Mouse (Mus musculus) left cerebral cortex, postnatal 10 days (tissue): ENCODE results near the gene Krt71. TPM values are rescaled to one million over a fixed set of nuclear protein-coding genes. Genes with fewer than 3 reads are reported as not detected.

Experiments used
- DNase-seq, 2 experiments: peaks; one replicate each; pipeline ENCODE4 v3.0.0; 2021 to 2022; ENCODE audit warnings: low spot score in 2 of 2, mixed read lengths in 1 of 2; ENCODE audit errors: extremely low spot score in 1 of 2
- intact Hi-C: fragments of 180-260 bp; cut with DNase I; formaldehyde crosslinking; loops from one replicate; pipeline ENCODE4 v1.15.1; 2025
- total RNA-seq, 2 experiments: library from RNA; stranded (reverse); gene quantifications; 2 replicates each; pipeline ENCODE4 v1.2.3; 2021

Gene Krt71
- not detected for total RNA-seq

DNA sequence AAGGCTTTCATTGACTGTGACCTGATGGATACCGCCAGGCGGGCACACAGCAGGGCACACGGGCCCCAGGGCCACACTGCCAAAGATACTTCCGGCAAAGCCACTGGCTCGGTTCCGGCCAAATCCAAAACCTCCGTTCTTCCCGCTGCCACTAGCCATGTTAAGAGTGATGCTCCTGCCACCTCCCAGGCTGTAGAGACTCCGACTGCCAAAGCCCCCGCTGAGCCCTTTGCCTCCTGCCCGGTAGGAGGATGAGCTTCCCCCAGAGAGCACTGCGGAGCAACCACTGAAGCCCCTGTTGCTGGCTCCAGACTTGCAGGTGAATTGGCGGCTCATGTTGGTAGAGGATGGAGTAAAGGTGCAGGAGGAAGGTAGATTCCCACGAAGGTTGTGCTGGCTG, at the start of gene Krt71:
Krt71 (minus strand) TSS at position 399 of the 400 bp plus-strand sequence.
- DNase-seq, result no peak
- intact Hi-C loops, result no loop called here

DNA sequence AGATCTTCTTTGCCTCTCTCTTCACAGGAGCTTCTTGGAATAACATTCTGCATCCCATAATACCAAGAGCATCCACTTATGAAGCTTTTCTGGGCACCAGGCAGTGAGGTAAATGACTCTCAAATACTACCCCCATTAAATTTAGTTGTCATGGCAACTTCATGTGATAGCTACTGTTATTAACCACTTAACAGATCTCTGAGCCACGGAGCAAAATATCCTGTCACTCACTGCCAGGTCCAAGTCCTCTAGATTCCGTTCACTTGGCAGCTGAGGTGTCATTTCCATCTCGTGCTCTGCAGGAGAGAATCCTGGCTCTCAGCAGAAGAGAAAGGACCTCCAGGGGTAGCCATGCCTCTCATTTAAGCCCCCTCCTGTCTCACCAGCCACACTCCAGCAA, 48.0 kb upstream of the Krt71 start:
- no peak for DNase-seq
- intact Hi-C loops, result no loop called here

DNA sequence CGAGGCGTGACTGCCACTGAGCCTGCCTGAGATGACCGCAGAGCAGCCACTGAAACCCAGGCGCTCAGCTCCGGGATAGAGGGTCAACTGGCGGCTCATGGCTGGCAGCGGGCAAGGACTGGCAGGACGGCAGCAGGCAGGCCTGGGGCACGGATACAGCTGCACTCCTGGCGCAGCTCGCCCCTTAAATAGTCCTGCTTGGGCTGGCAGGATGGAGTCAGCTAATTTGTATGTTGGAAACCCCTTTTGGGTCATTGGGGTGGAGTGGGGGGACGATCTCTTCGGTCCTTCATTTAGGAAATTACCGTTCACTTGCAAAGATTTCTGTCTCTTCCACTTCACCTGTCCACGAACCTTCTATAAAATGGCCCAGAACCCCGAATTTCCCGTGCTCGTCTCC, 43.5 kb upstream of the Krt71 start, which contains the start of gene Krt72:
Krt72 (minus strand) TSS at position 101 of the 400 bp plus-strand sequence.
- no peak for DNase-seq
- intact Hi-C loops, result no loop called here

DNA sequence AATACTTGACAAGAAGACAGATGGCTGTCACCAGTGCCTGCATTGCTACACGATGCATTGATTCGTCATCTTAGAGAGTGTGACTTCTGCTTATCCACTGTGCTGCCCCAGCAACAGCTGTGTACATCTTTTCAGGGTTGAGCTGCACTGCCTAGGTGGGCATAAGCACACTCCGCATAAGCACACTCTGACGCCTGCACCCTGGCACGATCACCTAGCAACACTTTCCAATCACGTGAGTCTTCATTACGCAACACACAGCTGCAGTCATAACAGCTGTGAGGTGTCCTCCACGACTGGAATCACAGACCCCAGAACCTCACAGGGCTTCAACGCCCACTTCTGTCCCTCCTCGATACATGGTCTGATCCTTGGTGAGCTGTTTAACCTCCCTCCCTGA, 30.5 kb upstream of the Krt71 start:
- intact Hi-C loops, result loop anchor here (5.0 to 10.0 kb wide), 2 partner anchors 291 to 436 kb away; no protein-coding TSS in a partner anchor
- no peak for DNase-seq

- intact Hi-C loops, result loop anchor here (1.0 to 10.0 kb wide), 3 partner anchors 201 to 435 kb away; no protein-coding TSS in a partner anchor
- peak; percentile 80 to 89 for DNase-seq
Measured at GRCm38 (mm10) chr15:101772711-101773081, 29.8 kb upstream of the Krt71 start.

- intact Hi-C loops, result loop anchor here (1.0 to 10.0 kb wide), 3 partner anchors 201 to 435 kb away; no protein-coding TSS in a partner anchor
- DNase-seq, result peak in 1 of 2 experiments; percentile 48
Measured at GRCm38 (mm10) chr15:101772080-101772710, 29.3 kb upstream of the Krt71 start.

GRCm38 (mm10) chr15:101770226-101770625, 27.3 kb upstream of the Krt71 start:
- intact Hi-C loops, result loop anchor here (2.0 to 10.0 kb wide), 3 partner anchors 251 to 433 kb away; no protein-coding TSS in a partner anchor
- no peak for DNase-seq

DNA sequence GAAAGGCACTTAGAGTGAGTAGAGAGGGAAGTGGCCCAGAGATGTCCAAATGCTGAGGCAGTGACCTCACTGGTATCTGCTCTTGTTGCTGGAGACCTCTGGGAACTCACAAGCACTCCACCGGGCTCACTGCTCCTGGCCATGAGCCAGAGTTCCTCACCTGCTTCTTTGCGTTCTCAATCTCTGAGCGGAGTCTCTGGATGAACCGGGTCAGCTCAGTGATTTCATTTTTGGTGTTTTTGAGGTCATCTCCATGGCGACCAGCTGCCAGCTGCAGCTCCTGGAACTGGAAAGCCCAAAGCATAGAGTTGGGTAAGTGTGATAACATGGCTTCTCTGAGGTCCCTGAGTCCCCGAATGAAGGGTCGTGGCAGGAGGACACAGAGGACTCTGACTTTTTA, 5.1 kb downstream of the Krt71 start:
- DNase-seq, result no peak
- intact Hi-C loops, result no loop called here

GRCm38 (mm10) chr15:101730653-101731052, 12.3 kb downstream of the Krt71 start:
- DNase-seq, result no peak
- intact Hi-C loops, result no loop called here

DNA sequence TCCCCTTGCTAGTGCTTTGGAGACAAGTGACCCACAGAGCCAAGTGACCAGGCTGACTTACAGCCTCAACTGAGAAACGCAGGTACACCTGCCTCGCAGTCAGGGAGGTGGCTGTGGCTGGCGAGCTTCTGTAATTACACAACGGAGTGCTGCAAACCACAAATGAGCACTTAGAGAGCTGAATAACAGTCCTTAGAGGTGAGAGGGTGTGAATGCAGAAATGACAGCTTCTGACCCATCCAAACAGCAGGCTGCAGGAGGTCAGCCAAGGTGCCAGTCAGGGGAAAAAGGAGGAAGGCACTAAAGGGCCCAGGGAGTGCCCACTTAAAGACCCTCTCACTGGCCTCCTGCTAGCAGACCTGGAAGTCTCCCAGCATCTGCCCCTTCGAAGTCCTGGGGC, 18.2 kb downstream of the Krt71 start:
- intact Hi-C loops, result no loop called here
- no peak for DNase-seq

GRCm38 (mm10) chr15:101715831-101716230, 27.1 kb downstream of the Krt71 start:
- DNase-seq, result no peak
- intact Hi-C loops, result no loop called here

- intact Hi-C loops, result no loop called here
- no peak for DNase-seq
Measured at GRCm38 (mm10) chr15:101714356-101714755, 28.6 kb downstream of the Krt71 start.

DNA sequence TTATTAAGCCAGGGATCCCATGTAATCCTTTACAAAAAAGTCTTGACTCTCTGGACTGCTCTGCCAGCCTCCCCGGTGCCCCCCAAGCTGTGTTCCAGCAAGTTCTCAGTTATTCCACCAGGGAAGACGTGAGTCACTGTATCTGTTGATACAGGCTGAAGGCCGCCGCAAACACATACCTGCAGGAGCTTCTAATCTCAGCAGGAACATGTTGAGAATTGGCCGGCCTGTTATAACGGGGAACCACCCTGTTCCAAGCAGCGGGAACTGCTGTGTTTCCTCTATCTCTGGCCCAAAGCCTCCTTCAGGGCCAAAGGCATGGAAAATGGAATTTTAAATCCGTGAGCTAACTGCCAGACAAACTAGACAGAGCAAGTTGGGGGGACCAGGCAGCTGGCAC, 29.2 kb downstream of the Krt71 start:
- intact Hi-C loops, result no loop called here
- no peak for DNase-seq

DNA sequence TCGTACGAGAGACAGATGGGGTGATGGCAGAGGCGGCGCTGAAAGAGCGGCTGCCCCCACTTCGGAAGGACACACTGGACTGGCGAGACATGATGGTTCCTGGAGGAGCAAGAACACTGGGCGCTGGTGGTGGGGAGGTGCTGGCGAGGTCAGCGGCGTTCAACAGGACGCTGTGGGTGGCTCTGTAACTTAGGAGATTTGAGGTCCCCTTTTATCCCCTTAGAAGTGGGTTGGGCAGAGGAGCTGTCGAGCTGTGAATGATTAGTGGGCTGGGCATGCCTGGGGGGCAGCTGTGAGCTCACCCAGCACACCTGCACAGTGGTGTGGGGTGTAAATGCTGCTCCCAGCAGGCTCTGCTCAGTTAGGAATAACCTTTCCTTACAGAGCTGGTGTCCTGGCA, 30.2 kb downstream of the Krt71 start, which contains the start of gene Krt5:
Krt5 (minus strand) TSS at position 179 of the 400 bp plus-strand sequence.
- intact Hi-C loops, result no loop called here
- DNase-seq, result no peak

DNA sequence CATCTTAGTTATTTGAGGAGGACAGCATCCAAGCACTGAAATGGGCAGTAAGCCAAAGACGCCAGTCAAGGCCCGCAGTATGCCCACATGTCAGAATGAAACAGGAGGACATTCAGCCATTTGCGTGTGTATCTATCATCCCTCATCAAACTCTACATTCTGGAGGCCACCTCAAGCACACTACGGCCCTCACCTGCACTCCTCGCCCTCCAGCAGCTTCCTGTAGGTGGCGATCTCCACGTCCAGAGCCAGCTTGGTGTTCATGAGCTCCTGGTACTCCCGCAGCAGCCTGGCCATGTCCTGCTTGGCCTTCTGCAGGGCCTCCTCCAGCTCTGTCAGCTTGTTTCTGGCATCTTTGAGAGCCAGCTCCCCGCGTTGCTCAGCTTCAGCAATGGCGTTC, 34.2 kb downstream of the Krt71 start:
- peak in 1 of 2 experiments; percentile 11 for DNase-seq
- intact Hi-C loops, result no loop called here

DNA sequence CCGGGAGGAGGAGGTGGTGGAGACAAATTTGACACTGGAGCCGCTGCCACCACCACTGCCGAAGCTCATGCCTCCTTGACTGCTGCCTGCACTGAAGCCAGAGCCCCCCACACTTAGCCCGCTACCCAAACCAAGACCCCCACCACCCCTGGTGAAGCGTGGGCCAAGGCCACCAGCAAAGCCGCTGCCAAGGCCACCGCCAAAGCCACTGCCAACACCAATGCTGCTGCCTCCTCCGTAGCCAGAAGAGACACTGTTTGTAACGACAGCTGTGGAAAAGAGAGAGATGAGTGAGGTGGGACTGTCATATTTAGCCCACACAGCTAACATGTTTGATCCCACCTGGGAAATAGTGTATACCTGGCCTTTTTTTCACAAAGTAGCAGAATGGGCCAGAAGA, 35.5 kb downstream of the Krt71 start:
- intact Hi-C loops, result no loop called here
- DNase-seq, result peak in 1 of 2 experiments; percentile 15

DNA sequence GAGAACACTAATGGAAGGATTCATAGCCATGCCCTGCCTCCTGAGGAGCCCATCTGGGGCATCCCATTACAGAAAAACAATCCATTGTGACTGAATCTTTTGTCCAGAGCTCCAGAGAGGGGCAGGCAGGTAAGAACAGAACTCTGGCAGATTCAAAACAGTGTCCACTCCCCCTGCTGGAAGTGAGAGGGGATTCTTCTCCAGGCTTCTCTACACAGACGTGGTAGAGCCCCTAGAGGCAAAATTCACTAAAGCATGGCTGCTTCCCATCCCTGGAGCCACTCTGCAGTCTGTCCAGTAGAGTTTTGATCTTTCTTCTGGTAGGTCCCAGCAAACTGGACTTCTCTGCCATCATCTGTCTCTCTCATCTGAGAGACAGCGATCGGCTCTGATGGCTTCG, 38.8 kb downstream of the Krt71 start:
- DNase-seq, result no peak
- intact Hi-C loops, result loop anchor here (5.0 kb wide), 1 partner anchor 182 kb away; no protein-coding TSS in a partner anchor

DNA sequence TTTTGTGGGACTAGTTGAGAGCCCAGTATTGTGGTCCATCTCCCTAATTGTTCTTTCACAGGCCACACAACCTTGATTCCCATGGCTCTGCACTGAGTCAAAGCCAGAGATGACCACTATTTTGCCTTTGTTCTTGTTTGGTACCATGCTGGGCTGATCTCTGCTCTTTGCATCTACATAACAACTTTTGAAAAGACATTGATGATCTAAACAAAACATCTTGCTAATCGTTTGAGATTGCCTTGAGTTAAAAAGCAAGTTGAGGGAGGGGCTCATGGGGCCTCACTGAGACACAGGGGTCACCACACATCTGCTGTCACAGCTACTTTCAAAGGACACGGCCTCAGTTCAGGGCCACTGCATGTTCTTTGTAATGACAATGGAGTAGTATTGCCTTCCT, 40.5 kb downstream of the Krt71 start:
- no peak for DNase-seq
- intact Hi-C loops, result loop anchor here (5.0 kb wide), 1 partner anchor 180 kb away; no protein-coding TSS in a partner anchor

DNA sequence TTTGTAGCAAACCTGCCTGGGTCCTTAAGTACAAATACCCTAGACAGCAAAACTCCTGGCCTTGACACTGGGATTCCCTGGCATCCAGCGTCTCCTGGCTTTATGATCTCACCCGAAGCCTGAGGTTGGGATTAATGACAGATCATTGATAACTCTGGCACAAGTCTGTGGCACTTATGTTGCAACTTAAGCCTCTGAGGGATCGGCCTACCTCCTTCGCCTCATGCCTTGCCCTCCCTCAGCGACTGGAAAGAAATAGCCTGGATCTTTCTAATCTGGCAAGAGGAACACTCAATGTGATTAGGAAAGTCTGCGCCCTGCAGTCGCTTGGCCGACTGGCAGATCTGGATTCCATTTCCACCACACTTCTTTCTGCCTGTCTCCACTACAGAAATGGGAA, 43.0 kb downstream of the Krt71 start:
- intact Hi-C loops, result loop anchor here (5.0 kb wide), 1 partner anchor 178 kb away; no protein-coding TSS in a partner anchor
- no peak for DNase-seq

DNA sequence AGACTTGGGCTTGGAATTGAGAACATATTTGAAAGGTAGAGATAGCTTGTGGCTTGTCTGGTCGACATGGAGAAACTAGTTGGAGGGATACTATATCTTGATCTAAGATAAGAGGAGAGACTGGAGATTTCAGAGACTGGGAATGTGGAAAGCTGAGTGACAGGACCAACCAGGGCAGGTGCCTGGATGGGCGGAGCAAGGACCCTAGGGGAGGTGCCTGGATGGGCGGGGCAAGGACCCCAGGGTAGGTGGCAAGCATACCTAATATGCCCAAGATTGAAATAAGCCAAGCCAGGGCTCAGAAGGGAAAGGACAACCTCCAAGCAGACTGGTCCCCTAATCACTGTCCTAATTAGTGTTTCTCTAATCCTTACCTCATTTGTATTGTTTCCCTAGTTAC, 43.7 kb downstream of the Krt71 start:
- intact Hi-C loops, result no loop called here
- no peak for DNase-seq
